Mouse (Mus musculus) T-helper 1 cell (primary cell): ENCODE results near the gene Dpep2nb.
"Not testable (repeated sequence)": the region's sequence is repeated elsewhere in the genome, so short reads cannot be mapped to it uniquely, and the experiment has no call there.

Experiments
- in situ Hi-C: fragments of 300-600 bp; cut with MboI, MseI; formaldehyde crosslinking; loops from one replicate; pipeline ENCODE4 v1.15.1; 2025; ENCODE audit warnings: high pct_unique_total_duplicates

Gene Dpep2nb

DNA sequence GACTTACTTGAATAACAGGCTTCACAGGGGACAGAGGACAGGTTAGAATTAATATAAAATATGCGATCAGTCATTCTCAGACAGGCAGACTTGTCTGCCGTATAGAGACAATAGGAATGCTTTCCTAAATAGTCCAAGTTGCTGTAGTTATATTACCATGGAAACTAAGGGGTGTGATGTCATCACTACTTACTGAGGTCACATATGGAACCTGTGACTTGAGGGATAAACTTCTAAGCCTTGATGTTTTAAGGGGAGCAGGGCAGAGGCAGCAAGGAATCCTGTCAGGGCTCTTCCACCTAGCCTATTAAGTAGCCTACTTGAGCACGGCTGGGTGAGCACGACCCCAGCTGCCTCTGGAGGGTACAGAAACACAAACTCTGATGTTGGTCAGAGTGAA lies at the start of gene Dpep2nb:
Dpep2nb (minus strand) TSS at position 101 of the 400 bp plus-strand sequence.
- in situ Hi-C loops, result no loop called here

- in situ Hi-C loops, result no loop called here
Measured at GRCm38 (mm10) chr8:106055038-106055437, 49.3 kb upstream of the Dpep2nb start.

DNA sequence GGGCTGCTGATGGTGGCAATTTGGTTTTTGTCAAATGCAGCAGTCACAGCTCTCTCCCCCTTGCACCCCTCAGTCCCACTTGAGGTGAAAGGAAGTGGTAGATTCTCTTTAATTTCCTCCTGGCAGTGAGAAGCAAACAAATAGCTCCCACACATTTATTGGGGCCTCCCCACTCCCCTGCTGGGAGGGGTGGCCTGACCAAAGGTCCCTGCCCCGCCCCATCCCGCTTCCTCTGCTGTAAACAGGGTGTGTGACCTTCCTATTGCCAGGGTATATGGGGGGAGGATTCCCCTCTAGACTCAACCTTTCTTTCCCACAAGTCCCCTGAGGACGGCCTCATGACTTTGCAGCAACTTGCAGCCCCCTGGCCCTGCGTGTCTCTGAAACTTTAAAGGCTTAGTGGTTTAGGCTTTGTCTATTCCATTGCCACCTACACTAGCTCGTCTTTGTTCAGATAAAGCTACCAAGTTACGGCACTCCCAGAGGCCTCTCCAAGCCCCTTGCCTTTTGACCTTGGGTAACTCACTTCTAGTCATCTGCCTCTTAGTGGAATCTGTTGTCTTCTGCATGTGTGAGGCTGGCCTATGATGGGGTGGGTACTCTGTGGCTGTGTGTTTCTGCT lies 48.5 kb upstream of the Dpep2nb start:
- in situ Hi-C loops, result no loop called here

DNA sequence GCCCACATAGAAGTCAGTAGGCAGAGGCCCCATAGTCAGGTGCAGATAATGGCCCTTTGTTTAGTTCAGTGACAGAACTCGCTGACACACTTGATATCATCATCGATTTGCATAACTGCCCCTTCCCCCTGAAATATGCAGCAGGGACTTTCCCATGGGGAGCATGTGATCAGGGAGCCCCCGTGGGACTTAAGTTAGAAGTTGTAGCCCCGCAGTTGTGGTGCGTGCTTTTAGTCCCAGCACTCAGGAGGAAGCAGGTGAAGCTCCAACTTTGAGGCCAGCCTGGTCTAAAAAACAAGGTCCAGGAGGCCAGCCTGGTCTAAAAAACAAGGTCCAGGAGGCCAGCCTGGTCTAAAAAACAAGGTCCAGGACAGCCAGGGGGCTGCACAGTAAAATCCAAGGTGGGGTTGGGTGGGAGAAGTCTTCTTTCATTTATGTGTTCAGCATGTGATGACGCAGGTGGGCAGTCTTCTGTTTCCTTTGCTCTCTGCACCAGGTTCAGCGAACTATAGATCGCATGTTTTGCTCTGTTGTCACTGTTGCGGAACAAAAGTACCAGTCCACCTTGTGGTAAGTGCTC lies 46.8 kb upstream of the Dpep2nb start:
- in situ Hi-C loops, result no loop called here

DNA sequence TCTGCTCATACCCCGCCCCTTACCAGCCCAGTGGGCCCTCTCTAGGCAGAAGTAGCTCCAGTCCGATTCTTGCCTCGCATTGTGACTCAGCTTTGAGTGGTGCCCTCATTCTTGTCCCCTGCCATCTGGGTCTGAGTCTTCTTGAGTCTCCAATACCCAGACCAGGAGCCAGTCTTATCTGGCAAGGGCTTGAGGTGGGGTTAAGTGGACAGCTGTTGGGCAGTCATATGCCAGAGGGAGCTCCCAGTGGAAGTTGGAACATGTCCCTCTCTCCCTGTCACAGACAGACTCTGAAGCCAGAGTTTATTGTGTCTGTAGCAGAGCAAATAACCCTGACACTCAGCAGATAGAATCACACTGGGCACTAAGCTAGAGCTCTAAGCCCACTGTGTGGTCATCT lies 45.3 kb upstream of the Dpep2nb start:
- in situ Hi-C loops, result no loop called here

DNA sequence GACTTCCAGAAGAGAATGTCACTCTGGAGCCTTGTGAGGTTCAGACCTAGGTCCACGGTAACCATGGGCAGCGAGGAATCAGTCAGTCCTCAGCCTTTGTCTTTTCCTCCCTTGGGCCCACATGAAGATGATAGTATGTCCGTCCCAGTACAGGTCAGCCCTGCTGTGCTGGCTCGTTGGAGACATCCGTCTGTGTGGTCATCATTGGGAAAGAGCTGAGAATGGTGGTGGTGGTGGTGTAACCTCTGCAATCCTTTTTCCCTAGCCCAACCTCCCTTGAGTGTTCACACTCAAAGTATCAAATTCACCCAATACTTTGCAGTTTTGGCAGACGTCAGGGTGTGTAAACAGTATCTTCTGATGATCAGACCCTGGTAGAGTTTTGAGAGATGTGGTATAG lies 44.1 kb upstream of the Dpep2nb start:
- in situ Hi-C loops, result no loop called here

GRCm38 (mm10) chr8:106047854-106048630 lies 42.3 kb upstream of the Dpep2nb start:
- in situ Hi-C loops, result no loop called here

DNA sequence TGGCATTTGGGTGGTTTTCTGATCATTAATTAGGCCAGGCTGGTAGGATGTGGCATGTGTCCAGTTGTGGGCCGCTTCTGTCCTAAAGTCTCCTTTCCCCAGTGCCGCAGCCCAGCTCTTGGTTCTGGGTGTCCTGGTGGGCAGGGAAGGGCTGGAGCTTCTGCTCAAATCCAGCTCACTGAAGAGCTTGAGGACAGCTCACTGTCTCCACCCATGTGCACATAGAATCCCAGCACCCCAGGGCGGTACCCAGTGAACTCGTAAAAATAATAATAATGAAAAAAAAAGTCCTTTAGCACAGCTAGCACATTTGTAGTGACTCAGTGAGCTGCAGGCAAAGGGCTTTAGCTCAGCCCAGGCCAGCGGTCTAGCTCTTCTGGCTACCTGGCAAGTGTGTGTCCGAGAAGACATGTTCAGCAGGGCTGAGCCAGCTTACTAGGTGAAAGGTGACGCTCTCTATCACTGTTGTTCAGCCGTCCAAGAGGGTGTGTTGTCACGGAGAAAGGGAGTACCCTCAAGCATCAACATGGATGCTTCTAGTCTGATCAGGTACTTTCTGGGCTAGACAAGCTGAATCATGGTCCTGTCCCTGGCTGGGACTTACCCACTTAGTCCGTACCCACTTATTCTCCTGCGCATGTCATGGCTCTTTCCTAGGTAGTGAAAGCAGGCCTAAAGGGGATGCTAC lies 41.2 kb upstream of the Dpep2nb start:
- in situ Hi-C loops, result no loop called here

- in situ Hi-C loops, result no loop called here
Measured at GRCm38 (mm10) chr8:106044151-106044550, 38.4 kb upstream of the Dpep2nb start.

- in situ Hi-C loops, result no loop called here
Measured at GRCm38 (mm10) chr8:106043055-106043454, 37.3 kb upstream of the Dpep2nb start.

GRCm38 (mm10) chr8:106040218-106040617 lies 34.4 kb upstream of the Dpep2nb start:
- in situ Hi-C loops, result no loop called here

GRCm38 (mm10) chr8:106039605-106040004 lies 33.8 kb upstream of the Dpep2nb start:
- in situ Hi-C loops, result no loop called here

DNA sequence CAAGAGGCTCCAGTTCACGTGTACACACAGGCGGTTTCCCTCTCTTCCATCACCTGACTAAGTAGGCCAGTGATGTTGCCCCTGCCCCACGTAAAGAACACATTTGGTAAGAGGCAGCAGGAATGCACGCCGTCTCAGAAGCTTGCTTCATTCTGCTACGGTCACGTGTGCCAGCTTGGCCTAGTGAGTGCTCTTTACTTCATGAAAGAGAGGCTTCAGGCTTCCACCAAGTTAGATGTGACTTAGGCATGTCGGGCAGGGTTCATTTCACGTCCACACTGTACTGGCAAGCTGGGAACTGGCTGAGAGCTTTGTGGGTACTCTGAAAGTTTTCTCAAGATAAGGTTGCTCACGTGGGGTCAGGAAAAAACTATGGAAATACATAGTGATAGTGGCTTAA lies 32.9 kb upstream of the Dpep2nb start:
- in situ Hi-C loops, result no loop called here

DNA sequence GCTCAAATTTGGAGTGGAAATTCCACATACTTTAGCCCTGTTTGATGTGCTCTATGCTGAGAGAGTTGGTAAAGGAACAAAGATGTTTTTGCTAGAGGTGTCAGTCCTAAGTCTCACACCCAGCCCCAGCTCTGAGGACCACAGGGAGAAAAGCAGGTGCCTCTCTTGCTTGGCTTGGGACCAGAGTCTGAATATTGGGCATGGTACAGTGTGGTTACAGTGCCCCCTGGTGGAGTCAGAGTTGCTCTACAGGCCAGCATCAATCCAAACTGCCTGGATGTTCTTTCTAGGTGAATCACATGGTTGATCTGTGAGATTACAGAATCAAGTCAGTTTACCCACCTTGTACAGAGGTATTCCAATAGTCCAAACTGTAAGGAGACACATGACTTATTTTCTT lies 16.7 kb upstream of the Dpep2nb start:
- in situ Hi-C loops, result loop anchor here (5.0 kb wide), 1 partner anchor 35 kb away; no protein-coding TSS in a partner anchor

GRCm38 (mm10) chr8:106018039-106018438 lies 12.3 kb upstream of the Dpep2nb start:
- in situ Hi-C loops, result no loop called here

- in situ Hi-C loops, result no loop called here
Measured at GRCm38 (mm10) chr8:106017130-106017529, 11.4 kb upstream of the Dpep2nb start.

DNA sequence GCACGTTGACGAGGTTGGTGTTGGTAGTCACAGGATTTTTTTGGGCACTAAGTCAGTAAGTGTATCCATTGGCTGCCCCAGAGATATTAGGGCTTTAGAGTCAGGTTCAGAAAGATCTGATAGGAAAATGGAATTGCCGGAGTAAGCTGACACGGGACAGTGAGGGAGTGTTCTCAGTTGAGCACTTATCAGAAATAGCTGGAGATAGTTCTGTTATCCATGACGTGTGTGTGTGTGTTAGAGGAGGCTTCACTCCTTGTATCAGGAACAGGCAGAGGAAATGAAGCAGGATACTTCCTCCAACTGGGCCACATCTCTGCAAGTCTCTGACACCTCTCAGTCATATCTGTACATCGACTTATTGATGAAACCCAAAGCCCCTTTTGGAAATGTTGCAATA lies 10.5 kb upstream of the Dpep2nb start:
- in situ Hi-C loops, result no loop called here

DNA sequence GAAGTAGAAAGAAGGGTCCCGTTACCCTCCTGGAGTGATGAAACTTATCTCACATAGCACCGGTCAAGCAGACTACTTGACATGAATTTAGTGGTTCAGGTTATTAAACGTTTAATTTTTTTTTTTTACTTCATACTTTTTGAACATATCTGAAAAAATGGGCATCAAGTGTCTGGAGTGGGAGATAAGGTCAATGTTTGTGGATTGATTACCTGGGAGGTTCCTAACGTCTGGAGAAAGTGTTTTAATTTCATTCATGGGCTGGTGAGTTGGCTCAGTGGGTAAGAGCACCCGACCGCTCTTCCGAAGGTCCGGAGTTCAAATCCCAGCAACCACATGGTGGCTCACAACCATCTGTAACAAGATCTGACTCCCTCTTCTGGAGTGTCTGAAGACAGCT lies 6.4 kb upstream of the Dpep2nb start:
- in situ Hi-C loops, result not testable (repeated sequence)

- in situ Hi-C loops, result no loop called here
Measured at GRCm38 (mm10) chr8:106011643-106011986, 5.8 kb upstream of the Dpep2nb start, which contains the start of gene Ddx28. TSS of gene Ddx28 (minus strand) at chr8:106011882.

DNA sequence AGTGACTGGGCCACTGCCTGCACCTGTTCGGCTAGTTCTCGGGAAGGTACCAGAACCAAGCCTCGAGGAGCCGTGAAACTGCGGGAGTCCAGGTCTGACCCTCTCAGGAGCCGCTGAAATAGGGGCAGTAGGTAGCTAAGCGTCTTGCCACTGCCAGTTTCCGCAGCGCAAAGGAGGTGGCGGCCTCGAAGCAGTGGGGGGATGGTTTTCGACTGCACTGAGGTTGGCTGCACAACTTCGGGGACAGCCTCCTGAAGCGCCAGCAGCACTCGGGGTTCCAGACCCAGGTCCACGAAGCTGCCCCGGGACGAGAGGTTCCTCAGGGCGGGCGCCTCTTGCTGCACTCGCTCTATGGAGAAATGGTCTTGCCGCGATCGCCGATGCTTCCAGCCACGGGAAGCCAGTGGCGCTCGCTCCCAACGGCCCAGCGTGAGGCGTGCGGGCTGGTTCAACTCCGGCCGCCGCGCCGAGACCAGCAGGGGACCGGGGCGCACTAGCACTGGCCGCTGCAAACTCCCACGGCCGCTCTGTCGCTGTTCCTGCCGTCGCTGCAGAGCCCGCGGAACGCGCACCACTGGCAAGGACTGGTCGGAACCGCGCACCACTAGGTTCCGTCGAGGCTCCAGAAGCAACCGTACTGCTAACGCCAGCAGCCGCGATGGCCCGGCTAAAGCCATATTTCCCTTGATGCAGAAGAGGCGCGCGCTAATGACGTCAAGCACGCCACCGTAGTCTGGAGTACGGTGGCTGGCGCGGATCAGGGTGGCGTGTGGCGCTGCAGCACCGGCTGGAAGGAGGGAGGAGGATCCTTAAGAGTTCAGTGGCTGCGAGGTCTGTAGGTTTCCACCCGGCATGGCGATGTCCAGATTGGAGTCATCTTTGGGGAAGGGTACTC lies 5.2 kb upstream of the Dpep2nb start:
- in situ Hi-C loops, result no loop called here

- in situ Hi-C loops, result not testable (repeated sequence)
Measured at GRCm38 (mm10) chr8:106007891-106008290, 2.1 kb upstream of the Dpep2nb start.
